16 mouse cellular contexts compared by ENCODE assay signal in the genomic region with DNA sequence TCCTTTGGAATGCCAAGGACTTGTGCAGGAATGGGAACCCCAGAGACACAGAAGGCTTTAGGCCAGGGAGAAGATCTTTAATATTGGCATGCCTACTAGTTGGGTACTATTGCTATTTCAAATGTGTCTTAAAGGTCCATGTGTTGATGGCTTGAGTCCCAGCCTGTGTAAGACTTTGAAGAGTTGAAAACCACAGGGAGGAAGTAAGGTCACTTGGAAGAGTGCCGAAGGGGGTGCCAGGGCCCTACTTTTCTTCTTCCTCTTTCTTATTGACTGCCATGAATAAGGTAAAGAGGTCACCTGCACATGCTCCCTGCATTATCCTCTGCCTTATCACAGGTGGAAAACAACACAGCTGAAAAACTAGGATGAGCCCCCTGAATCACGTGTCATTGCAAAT. TPM values are rescaled to one million over a fixed set of nuclear protein-coding genes. Genes with fewer than 3 reads are reported as not detected.
DNase-seq lines count a peak whose midpoint lies in the region; ATAC-seq and TF ChIP-seq lines count a peak whose summit lies in the region.
"Had no signal": no experiment of that assay in that cellular context is flagged by ENCODE, and none has a peak within 500 bp of the region (broad histone marks: within the 10 kb centered on the region; RNA-seq: fewer than 3 reads in every experiment).

No protein-coding gene starts in this region.

- WGBS in lung, adult 2 months: 63% methylated on average over 2 of the region's 2 CpGs
- 93% methylated on average over 2 of the region's 2 CpGs for WGBS in kidney, embryonic 16.5 days

- no peak for TF ChIP-seq CTCF in gastrocnemius, adult 2 months (IDR thresholded peaks at IDR 0.05)
- no peak for TF ChIP-seq CTCF in lung, adult 2 months (IDR thresholded peaks at IDR 0.05; ENCODE audit: insufficient read depth, low read length)

- intact Hi-C loops in gastrocnemius, adult 2 months (cut with DNase I): no loop called here

- H3K4me2 ChIP-seq in kidney, embryonic 16.5 days (replicated peaks; ENCODE audit: low read depth, low read length): no peak overlapping the region
- H3K4me2 ChIP-seq: forebrain, embryonic 13.5 days; heart, embryonic 12.5 days had no signal

- no peaks in the 10 kb centered on the region for H3K9me3 ChIP-seq in kidney, embryonic 16.5 days (ENCODE audit: low read length)
- H3K9me3 ChIP-seq: forebrain, embryonic 13.5 days; heart, embryonic 12.5 days had no signal

- H3K36me3 ChIP-seq in kidney, embryonic 16.5 days (ENCODE audit: insufficient read depth, low read length): no peaks in the 10 kb centered on the region
- H3K36me3 ChIP-seq: heart, embryonic 12.5 days had no signal

- no peaks in the 10 kb centered on the region for H3K27me3 ChIP-seq in kidney, embryonic 16.5 days (ENCODE audit: insufficient read depth, low read length)
- H3K27me3 ChIP-seq: forebrain, embryonic 13.5 days; heart, embryonic 12.5 days had no signal

- TF ChIP-seq POLR2A in lung, adult 2 months (IDR thresholded peaks at IDR 0.05; ENCODE audit: borderline replicate concordance, extremely low read depth, low read depth, low read length): no peak

- H3K4me1 ChIP-seq in lung, adult 2 months (ENCODE audit: control insufficient read depth, insufficient read depth, low read length): no peaks in the 10 kb centered on the region
- H3K4me1 ChIP-seq in kidney, embryonic 16.5 days (ENCODE audit: insufficient read depth, low read length): no peaks in the 10 kb centered on the region

- ATAC-seq in hematopoietic stem cell, adult 5-6 weeks (replicated peaks in 1 of 2; ENCODE audit: insufficient read depth in 1 of 2, low FRiP score in 2 of 2, low TSS enrichment in 1 of 2, low read depth in 1 of 2, poor library complexity in 2 of 2, severe bottlenecking in 2 of 2): peak; percentile 93 to 94
- ATAC-seq in kidney, embryonic 16.5 days (ENCODE audit: low FRiP score, low TSS enrichment): no peak
- ATAC-seq: forebrain, embryonic 13.5 days; hindbrain, postnatal 0 days had no signal

- no peak overlapping the region for H3K4me3 ChIP-seq in gastrocnemius, adult 2 months
- H3K4me3 ChIP-seq in lung, adult 2 months (replicated peaks; ENCODE audit: extremely low read depth, low read depth, low read length): no peak overlapping the region
- H3K4me3 ChIP-seq in kidney, embryonic 16.5 days (ENCODE audit: low read length): no peak overlapping the region
- H3K4me3 ChIP-seq: forebrain, embryonic 13.5 days; heart, embryonic 12.5 days had no signal

- no peak overlapping the region for H3K9ac ChIP-seq in kidney, embryonic 16.5 days (replicated peaks; ENCODE audit: low read length)
- H3K9ac ChIP-seq: forebrain, embryonic 13.5 days; heart, embryonic 12.5 days had no signal

- peak; percentile 19 for DNase-seq in gastrocnemius, adult 2 months
- no peak for DNase-seq in gastrocnemius, postnatal 4 days (ENCODE audit: low spot score in 2 of 2)
- DNase-seq in lung, postnatal 36 days: peak; percentile 33
- no peak for DNase-seq in lung, adult 2 months
- DNase-seq in frontal cortex, postnatal 25 days (ENCODE audit: low spot score in 2 of 2): no peak
- DNase-seq: cerebellum, postnatal 10 days; gastrocnemius, postnatal 36 days; kidney, adult 11 months; kidney, postnatal 25 days; liver; thymus, postnatal 4 days had no signal

- no peak overlapping the region for H3K27ac ChIP-seq in gastrocnemius, adult 2 months
- H3K27ac ChIP-seq in kidney, embryonic 16.5 days (ENCODE audit: low read length): no peak overlapping the region
- H3K27ac ChIP-seq: forebrain, embryonic 13.5 days; hindbrain, postnatal 0 days had no signal

RNA-seq across cellular contexts. Expression of a gene that starts 56.1 kb away (rescaled TPM):
- 10 to 100 TPM; 25.7 to 44.6 TPM for total RNA-seq in gastrocnemius, adult 2 months (2021)
- 10 to 100 TPM; 85.3 to 87.5 TPM for total RNA-seq in gastrocnemius, postnatal 4 days (2021)
- 121 and 156 TPM in 2 replicates for polyA plus RNA-seq in lung, adult 2 months (2012; rRNA removed)
- total RNA-seq in hematopoietic stem cell, adult 5-6 weeks (2017): 2.1 and 2.4 TPM in 2 replicates
- 149 and 153 TPM in 2 replicates for polyA plus RNA-seq in kidney, embryonic 16.5 days (2015; fragmentation: Nextera tagmentation; extraction: Ambion mirVana)

Comparison
In these comparisons a context has a peak if more than half of its experiments do, and no peak if none do; other contexts are left out.
1. DNase-seq: peak in gastrocnemius, adult 2 months (single experiment) and lung, postnatal 36 days (single experiment); none in gastrocnemius, postnatal 4 days (0 of 2), lung, adult 2 months (single experiment) and frontal cortex, postnatal 25 days (0 of 2).